Mouse (Mus musculus) neutrophil, adult 5-6 weeks (primary cell): ENCODE data around the gene Atp7b. TPM values are rescaled to one million over a fixed set of nuclear protein-coding genes. Genes with fewer than 3 reads are reported as not detected.

ENCODE experiments used
- ATAC-seq: fragments of 151-379, 151-347 bp; 2 replicates; pipeline ENCODE4 v1.8.0; 2017; ENCODE audit warnings: mild to moderate bottlenecking, moderate TSS enrichment; ENCODE audit not compliant: insufficient number of reproducible peaks, poor library complexity, low FRiP score, severe bottlenecking; ENCODE audit errors: extremely low read depth
- total RNA-seq: library from RNA; stranded (forward); fragments of 200-1000 nt; gene quantifications from 2 replicates; pipeline ENCODE4 v1.2.3, GENCODE M21; 2017

Atp7b gene
- total RNA-seq, 1 experiment from 2014 or later: not detected

GRCm38 (mm10) chr8:21947311-21948017 is 112.6 kb downstream of the Atp7b start:
- ATAC-seq: no peak

GRCm38 (mm10) chr8:21946462-21946861 is 113.6 kb downstream of the Atp7b start, which contains the start of gene Defb13:
Defb13 (plus strand) TSS chr8:21946762.
- ATAC-seq: no peak

Other genes starting within 250 kb of the Atp7b start
- not detected in 2 replicates for gene Defb50, start 236.8 kb downstream of the Atp7b start, total RNA-seq
- not detected in 2 replicates for gene Defb2, start 220.4 kb downstream of the Atp7b start, total RNA-seq
- not detected in 2 replicates for gene Defb10, start 201.4 kb downstream of the Atp7b start, total RNA-seq
- gene Defb9, start 174.9 kb downstream of the Atp7b start, total RNA-seq: not detected in 2 replicates
- not detected in 2 replicates for gene Defb11, start 153.9 kb downstream of the Atp7b start, total RNA-seq
- gene Defb15, start 127.6 kb downstream of the Atp7b start, total RNA-seq: not detected in 2 replicates
- gene Defb35, start 122.0 kb downstream of the Atp7b start, total RNA-seq: not detected in 2 replicates
- gene Defb13, start 113.5 kb downstream of the Atp7b start, total RNA-seq: not detected in 2 replicates
- not detected in 2 replicates for gene Fam90a1a, start 101.6 kb downstream of the Atp7b start, total RNA-seq
- gene Ccdc70, start 90.5 kb downstream of the Atp7b start, total RNA-seq: not detected in 2 replicates
- 11.3 and 14.3 TPM in 2 replicates for gene Alg11, start 416 bp upstream of the Atp7b start, total RNA-seq
- 0.23 and 0.49 TPM in 2 replicates for gene Nek5, start 64.7 kb upstream of the Atp7b start, total RNA-seq
- gene Nek3, start 106.1 kb upstream of the Atp7b start, total RNA-seq: 5.9 and 9.5 TPM in 2 replicates
- 0.81 and 0.98 TPM in 2 replicates for gene Ckap2, start 125.5 kb upstream of the Atp7b start, total RNA-seq
- gene Vps36, start 132.5 kb upstream of the Atp7b start, total RNA-seq: 42.8 and 44.5 TPM in 2 replicates
- gene Thsd1, start 167.0 kb upstream of the Atp7b start, total RNA-seq: 0.70 and 1.2 TPM in 2 replicates
- not detected in 2 replicates for gene Tpte, start 223.1 kb upstream of the Atp7b start, total RNA-seq